8 mouse cellular contexts compared by ENCODE assay signal in genomic region chr2:18049279-18049821, GRCm38 (mm10). TPM values are rescaled to one million over a fixed set of nuclear protein-coding genes. Genes with fewer than 3 reads are reported as not detected.
DNase-seq lines count a peak whose midpoint lies in the region; ATAC-seq lines count a peak whose summit lies in the region.

No protein-coding gene starts in this region.

- H3K27ac ChIP-seq in embryonic facial prominence, embryonic 14.5 days (replicated peaks; ENCODE audit: low read depth, low read length) = peak overlapping the region; percentile 99
- peak overlapping the region; percentile 61 for H3K27ac ChIP-seq in intestine, embryonic 15.5 days
- H3K27ac ChIP-seq in midbrain, embryonic 10.5 days (replicated peaks) = peak overlapping the region; percentile 100

- H3K9ac ChIP-seq in embryonic facial prominence, embryonic 14.5 days (ENCODE audit: low read depth, low read length) = peak overlapping the region; percentile 100
- 0 out of 2 replicates have a peak overlapping the region, but pooled peaks have one; percentile 6 for H3K9ac ChIP-seq in intestine, embryonic 15.5 days

- no peaks in the 10 kb centered on the region for H3K27me3 ChIP-seq in embryonic facial prominence, embryonic 14.5 days (replicated peaks; ENCODE audit: control insufficient read depth, insufficient read depth, low read length)
- H3K27me3 ChIP-seq in intestine, embryonic 15.5 days (replicated peaks) = no peaks in the 10 kb centered on the region
- H3K27me3 ChIP-seq in midbrain, embryonic 10.5 days (ENCODE audit: low read depth, poor library complexity, severe bottlenecking) = no peaks in the 10 kb centered on the region

- 5% methylated on average over 11 of the region's 11 CpGs for WGBS in embryonic facial prominence, embryonic 14.5 days
- WGBS in intestine, embryonic 15.5 days = 14% methylated on average over 11 of the region's 11 CpGs
- WGBS in midbrain, embryonic 10.5 days = under 1% methylated on average over 11 of the region's 11 CpGs

- intact Hi-C loops in left cerebral cortex, postnatal 4 days (cut with DNase I) = loop anchor here (10.0 kb wide), 1 partner anchor 1225 kb away; no protein-coding TSS in a partner anchor

- H3K9me3 ChIP-seq in embryonic facial prominence, embryonic 14.5 days (ENCODE audit: control insufficient read depth, low read length) = no peaks in the 10 kb centered on the region
- no peaks in the 10 kb centered on the region for H3K9me3 ChIP-seq in intestine, embryonic 15.5 days
- H3K9me3 ChIP-seq in midbrain, embryonic 10.5 days (replicated peaks) = no peaks in the 10 kb centered on the region

- peak overlapping the region; percentile 89 for H3K4me2 ChIP-seq in embryonic facial prominence, embryonic 14.5 days (ENCODE audit: low read depth, low read length)
- H3K4me2 ChIP-seq in intestine, embryonic 15.5 days (replicated peaks) = peak overlapping the region; percentile 86

- peak; percentile 22 to 34 for DNase-seq in cerebellum, postnatal 25 days
- DNase-seq in cerebellum, adult 11 months = no peak
- peak; percentile 77 for DNase-seq in embryonic facial prominence, embryonic 14.5 days (ENCODE audit: low spot score)
- peak; percentile 58 for DNase-seq in midbrain, embryonic 10.5 days (ENCODE audit: low spot score)
- DNase-seq in left cerebral cortex, postnatal 4 days = no peak
- no peak for DNase-seq in right cerebral cortex, postnatal 25 days
- DNase-seq in cerebellum, adult 8-10 months = no peak

- H3K4me1 ChIP-seq in embryonic facial prominence, embryonic 14.5 days (ENCODE audit: control insufficient read depth, insufficient read depth, low read length) = peaks cover 30% of the 10 kb centered on the region
- H3K4me1 ChIP-seq in intestine, embryonic 15.5 days (replicated peaks) = peaks cover 10% of the 10 kb centered on the region; the same call in 1 of the 2 replicates
- peaks cover 53% of the 10 kb centered on the region for H3K4me1 ChIP-seq in midbrain, embryonic 10.5 days

- H3K4me3 ChIP-seq in embryonic facial prominence, embryonic 14.5 days (ENCODE audit: low read depth, low read length) = peak overlapping the region; percentile 91
- H3K4me3 ChIP-seq in intestine, embryonic 15.5 days (replicated peaks) = peak overlapping the region; percentile 11; the same call in 1 of the 2 replicates
- H3K4me3 ChIP-seq in midbrain, embryonic 10.5 days = peak overlapping the region; percentile 81

- ATAC-seq in embryonic facial prominence, embryonic 14.5 days (ENCODE audit: low read depth) = no peak
- ATAC-seq in intestine, embryonic 15.5 days = peak; percentile 52

- H3K36me3 ChIP-seq in embryonic facial prominence, embryonic 14.5 days (ENCODE audit: control insufficient read depth, insufficient read depth, low read length) = no peaks in the 10 kb centered on the region
- H3K36me3 ChIP-seq in intestine, embryonic 15.5 days = no peaks in the 10 kb centered on the region
- peaks cover 15% of the 10 kb centered on the region for H3K36me3 ChIP-seq in midbrain, embryonic 10.5 days

RNA-seq across cellular contexts. Expression of gene Skida1, which starts 0.5 kb away (rescaled TPM):
- 4.0 and 5.8 TPM in 2 replicates for polyA plus RNA-seq in embryonic facial prominence, embryonic 14.5 days (2014; fragmentation: Nextera tagmentation; extraction: Ambion mirVana)
- 3.2 and 3.6 TPM in 2 replicates for polyA plus RNA-seq in intestine, embryonic 15.5 days (2015; fragmentation: Nextera tagmentation; extraction: Ambion mirVana)
- polyA plus RNA-seq in midbrain, embryonic 10.5 days (2016; fragmentation: Nextera tagmentation; extraction: Ambion mirVana) = 19.3 and 22.7 TPM in 2 replicates
- total RNA-seq in left cerebral cortex, postnatal 4 days (2021) = 10 to 100 TPM; 11.6 to 13.9 TPM

RNA-seq across cellular contexts. Expression of gene Mllt10, which starts 5.7 kb away (rescaled TPM):
- 27.4 and 32.1 TPM in 2 replicates for polyA plus RNA-seq in embryonic facial prominence, embryonic 14.5 days (2014; fragmentation: Nextera tagmentation; extraction: Ambion mirVana)
- 55.5 TPM in 2 replicates for polyA plus RNA-seq in intestine, embryonic 15.5 days (2015; fragmentation: Nextera tagmentation; extraction: Ambion mirVana)
- polyA plus RNA-seq in midbrain, embryonic 10.5 days (2016; fragmentation: Nextera tagmentation; extraction: Ambion mirVana) = 66.9 and 71.0 TPM in 2 replicates
- total RNA-seq in left cerebral cortex, postnatal 4 days (2021) = 10 to 100 TPM; 50.4 to 59.6 TPM

RNA-seq across cellular contexts. Expression of gene A930004D18Rik, which starts 11.8 kb away (rescaled TPM):
- 6.9 and 9.1 TPM in 2 replicates for polyA plus RNA-seq in embryonic facial prominence, embryonic 14.5 days (2014; fragmentation: Nextera tagmentation; extraction: Ambion mirVana)
- polyA plus RNA-seq in intestine, embryonic 15.5 days (2015; fragmentation: Nextera tagmentation; extraction: Ambion mirVana) = 11.8 and 12.6 TPM in 2 replicates
- 25.0 and 25.1 TPM in 2 replicates for polyA plus RNA-seq in midbrain, embryonic 10.5 days (2016; fragmentation: Nextera tagmentation; extraction: Ambion mirVana)
- 1 to 10 TPM; 3.2 to 5.2 TPM for total RNA-seq in left cerebral cortex, postnatal 4 days (2021)

RNA-seq across cellular contexts. Expression of gene H2al2a, which starts 52.6 kb away (rescaled TPM):
- not detected in 2 replicates for polyA plus RNA-seq in embryonic facial prominence, embryonic 14.5 days (2014; fragmentation: Nextera tagmentation; extraction: Ambion mirVana)
- not detected in 2 replicates for polyA plus RNA-seq in intestine, embryonic 15.5 days (2015; fragmentation: Nextera tagmentation; extraction: Ambion mirVana)
- not detected in 2 replicates for polyA plus RNA-seq in midbrain, embryonic 10.5 days (2016; fragmentation: Nextera tagmentation; extraction: Ambion mirVana)
- not detected for total RNA-seq in left cerebral cortex, postnatal 4 days (2021)

Comparison
In these comparisons a context has a peak if more than half of its experiments do, and no peak if none do; other contexts are left out.
1. DNase-seq: peak in cerebellum, postnatal 25 days (2 of 2), embryonic facial prominence, embryonic 14.5 days (single experiment) and midbrain, embryonic 10.5 days (single experiment); none in cerebellum, adult 11 months (single experiment), left cerebral cortex, postnatal 4 days (single experiment), right cerebral cortex, postnatal 25 days (single experiment) and cerebellum, adult 8-10 months (single experiment).
2. H3K4me3 ChIP-seq: peak in every context shown above with its lines; median percentile 91 in embryonic facial prominence, embryonic 14.5 days; 81 in midbrain, embryonic 10.5 days; 11 in intestine, embryonic 15.5 days.
3. Peak in every context shown above with its lines, with median percentiles within 50 percentile points of each other: H3K27ac ChIP-seq.